Mouse (Mus musculus): ENCODE data around the gene Vmn2r10. TPM values are rescaled to one million over a fixed set of nuclear protein-coding genes. Genes with fewer than 3 reads are reported as not detected.
"Not testable (repeated sequence)": the region's sequence is repeated elsewhere in the genome, so short reads cannot be mapped to it uniquely, and the experiment has no call there.

Vmn2r10 gene
- total RNA-seq (2021) = not detected

- DNase-seq (ENCODE audit: low spot score); intact Hi-C loops (cut with DNase I): not testable (repeated sequence)
Observed at GRCm38 (mm10) chr5:109006427-109006826, at the start of gene Vmn2r10. Gene Vmn2r10, minus strand, starts transcription at chr5:109006527.

GRCm38 (mm10) chr5:109055286-109055685, 49.0 kb upstream of the Vmn2r10 start:
- no peak for DNase-seq (ENCODE audit: low spot score)
- intact Hi-C loops (cut with DNase I) = no loop called here

DNA sequence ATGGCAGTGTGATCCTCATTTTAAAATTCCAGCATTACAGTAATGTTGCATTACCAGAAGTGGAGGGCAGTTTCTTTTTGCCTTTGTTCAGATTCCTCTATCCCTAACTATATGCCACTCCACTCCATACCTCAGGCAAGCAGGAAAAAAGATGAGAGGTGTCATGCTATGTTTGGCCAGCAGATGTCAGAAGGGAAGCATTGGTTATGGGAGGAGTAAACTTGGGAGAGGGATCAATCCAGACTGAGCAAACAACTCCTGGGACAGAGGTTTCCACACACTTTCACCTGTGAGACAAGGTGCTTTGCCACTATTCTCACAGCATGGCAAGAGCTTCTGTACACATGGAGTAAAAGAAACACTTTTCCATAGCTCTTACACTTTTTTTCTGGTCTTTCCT, 26.3 kb upstream of the Vmn2r10 start:
- intact Hi-C loops (cut with DNase I) = no loop called here
- no peak for DNase-seq (ENCODE audit: low spot score)

- intact Hi-C loops (cut with DNase I) = no loop called here
- DNase-seq (ENCODE audit: low spot score) = no peak
Observed at GRCm38 (mm10) chr5:108988924-108989323, 17.4 kb downstream of the Vmn2r10 start.

Other genes with a start within 250 kb of the Vmn2r10 start
- not detected for gene Rnf212, start 231.5 kb downstream of the Vmn2r10 start, total RNA-seq (2021)
- not detected for gene Tmed11, start 211.2 kb downstream of the Vmn2r10 start, total RNA-seq (2021)
- gene Vmn2r8, start 197.7 kb downstream of the Vmn2r10 start, total RNA-seq (2021) = not detected
- not detected for gene Vmn2r9, start 153.9 kb downstream of the Vmn2r10 start, total RNA-seq (2021)
- not detected for gene Vmn2r11, start 53.0 kb upstream of the Vmn2r10 start, total RNA-seq (2021)
- not detected for gene Vmn2r12, start 91.4 kb upstream of the Vmn2r10 start, total RNA-seq (2021)
- gene Vmn2r13, start 185.7 kb upstream of the Vmn2r10 start, total RNA-seq (2021) = not detected
- not detected for gene Vmn2r14, start 218.2 kb upstream of the Vmn2r10 start, total RNA-seq (2021)

All from heart, postnatal 25 days (tissue).